Mouse (Mus musculus): Measurements from ENCODE around the gene Rhox1. TPM values are rescaled to one million over a fixed set of nuclear protein-coding genes. Genes with fewer than 3 reads are reported as not detected.
"Not testable (repeated sequence)": the region's sequence is repeated elsewhere in the genome, so short reads cannot be mapped to it uniquely, and the experiment has no call there.

Rhox1 gene
- polyA plus RNA-seq, 1 experiment = not detected

- Histone ChIP-seq H3K4me3 (ENCODE audit: insufficient read depth, poor library complexity, severe bottlenecking) (peak within 1 kb of the TSS; percentile 37), H3K79me3 (ENCODE audit: low read depth) (no peaks in the 10 kb centered on the region), H3K27me3 (ENCODE audit: control insufficient read depth, insufficient read depth, insufficient read length) (no peaks in the 10 kb centered on the region), H3ac (ENCODE audit: control insufficient read depth, insufficient read length, low read depth) (peak within 1 kb of the TSS; percentile 60), H3K79me2 (ENCODE audit: control insufficient read depth, insufficient read depth) (no peaks in the 10 kb centered on the region), H3K36me3 (ENCODE audit: control insufficient read depth, insufficient read depth) (no peaks in the 10 kb centered on the region)
- TF ChIP-seq CEBPB (IDR thresholded peaks at IDR 0.05; ENCODE audit: low read depth) = no peak
- TF ChIP-seq CTCF (IDR thresholded peaks at IDR 0.05; ENCODE audit: control insufficient read depth, insufficient read depth, insufficient read length) = no peak
- no peak for TF ChIP-seq FOSL1 (IDR thresholded peaks at IDR 0.05; ENCODE audit: insufficient read depth, low read length, poor library complexity, severe bottlenecking)
- no peak for TF ChIP-seq MYOG (IDR thresholded peaks at IDR 0.05; ENCODE audit: control insufficient read depth, extremely low read depth, insufficient read length)
- peak; percentile 34 for TF ChIP-seq MAX (IDR thresholded peaks at IDR 0.05)
These were observed 30.8 kb downstream of the Rhox1 start, which contains the start of the genes Ndufa1 and Rnf113a1 for GRCm38 (mm10) chrX:37191105-37191743. Ndufa1 (minus strand) TSS chrX:37191163. Rnf113a1 (plus strand) TSS chrX:37191245.

- Histone ChIP-seq H3K36me3 (ENCODE audit: control insufficient read depth, insufficient read depth) (no peaks in the 10 kb centered on the region), H3K79me3 (ENCODE audit: low read depth) (no peaks in the 10 kb centered on the region), H3K4me3 (ENCODE audit: insufficient read depth, poor library complexity, severe bottlenecking) (peak overlapping the region; percentile 37), H3K27me3 (ENCODE audit: control insufficient read depth, insufficient read depth, insufficient read length) (no peaks in the 10 kb centered on the region), H3K79me2 (ENCODE audit: control insufficient read depth, insufficient read depth) (no peaks in the 10 kb centered on the region), H3ac (ENCODE audit: control insufficient read depth, insufficient read length, low read depth) (peak overlapping the region; percentile 16)
- TF ChIP-seq CTCF (IDR thresholded peaks at IDR 0.05; ENCODE audit: control insufficient read depth, insufficient read depth, insufficient read length) = no peak
- no peak for TF ChIP-seq MYOD1 (IDR thresholded peaks at IDR 0.05; ENCODE audit: control insufficient read depth, insufficient read length, low read depth)
- no peak for TF ChIP-seq MYOG (IDR thresholded peaks at IDR 0.05; ENCODE audit: control insufficient read depth, extremely low read depth, insufficient read length)
- TF ChIP-seq FOSL1 (IDR thresholded peaks at IDR 0.05; ENCODE audit: insufficient read depth, low read length, poor library complexity, severe bottlenecking) = no peak
- no peak for TF ChIP-seq MAX (IDR thresholded peaks at IDR 0.05)
- TF ChIP-seq CEBPB (IDR thresholded peaks at IDR 0.05; ENCODE audit: low read depth) = no peak
- no peak for TF ChIP-seq USF1 (IDR thresholded peaks at IDR 0.05; ENCODE audit: low read depth)
These were observed 31.3 kb downstream of the Rhox1 start for GRCm38 (mm10) chrX:37190755-37191104.

GRCm38 (mm10) chrX:37184401-37184800 lies 37.7 kb downstream of the Rhox1 start:
- not testable (repeated sequence) for H3K27me3 ChIP-seq (ENCODE audit: control insufficient read depth, insufficient read depth, insufficient read length); H3K4me3 ChIP-seq (ENCODE audit: insufficient read depth, poor library complexity, severe bottlenecking); H3K36me3 ChIP-seq (ENCODE audit: control insufficient read depth, insufficient read depth); H3K79me2 ChIP-seq (ENCODE audit: control insufficient read depth, insufficient read depth); H3ac ChIP-seq (ENCODE audit: control insufficient read depth, insufficient read length, low read depth); H3K79me3 ChIP-seq (ENCODE audit: low read depth)

GRCm38 (mm10) chrX:37168742-37169141 lies 53.3 kb downstream of the Rhox1 start, which contains the start of gene Akap14:
Akap14 (minus strand) TSS chrX:37168842.
- no peaks in the 10 kb centered on the region for H3K79me2 ChIP-seq (ENCODE audit: control insufficient read depth, insufficient read depth)
- no peaks in the 10 kb centered on the region for H3K36me3 ChIP-seq (ENCODE audit: control insufficient read depth, insufficient read depth)
- no peaks in the 10 kb centered on the region for H3K79me3 ChIP-seq (ENCODE audit: low read depth)
- no peak within 1 kb of the TSS for H3ac ChIP-seq (ENCODE audit: control insufficient read depth, insufficient read length, low read depth)
- no peaks in the 10 kb centered on the region for H3K27me3 ChIP-seq (ENCODE audit: control insufficient read depth, insufficient read depth, insufficient read length)
- no peak for TF ChIP-seq MYOG (IDR thresholded peaks at IDR 0.05; ENCODE audit: control insufficient read depth, extremely low read depth, insufficient read length)
- no peak for TF ChIP-seq MAX (IDR thresholded peaks at IDR 0.05)
- no peak for TF ChIP-seq CEBPB (IDR thresholded peaks at IDR 0.05; ENCODE audit: low read depth)
- no peak for TF ChIP-seq MYOD1 (IDR thresholded peaks at IDR 0.05; ENCODE audit: control insufficient read depth, insufficient read length, low read depth)
- no peak for TF ChIP-seq CTCF (IDR thresholded peaks at IDR 0.05; ENCODE audit: control insufficient read depth, insufficient read depth, insufficient read length)
- no peak for TF ChIP-seq FOSL1 (IDR thresholded peaks at IDR 0.05; ENCODE audit: insufficient read depth, low read length, poor library complexity, severe bottlenecking)
- no peak for TF ChIP-seq USF1 (IDR thresholded peaks at IDR 0.05; ENCODE audit: low read depth)
- H3K4me3 ChIP-seq (ENCODE audit: insufficient read depth, poor library complexity, severe bottlenecking) = no peak within 1 kb of the TSS

GRCm38 (mm10) chrX:37167085-37167484 lies 55.0 kb downstream of the Rhox1 start:
- Histone ChIP-seq H3K27me3 (ENCODE audit: control insufficient read depth, insufficient read depth, insufficient read length) (no peaks in the 10 kb centered on the region), H3K36me3 (ENCODE audit: control insufficient read depth, insufficient read depth) (no peaks in the 10 kb centered on the region), H3ac (ENCODE audit: control insufficient read depth, insufficient read length, low read depth) (no peak overlapping the region), H3K79me3 (ENCODE audit: low read depth) (no peaks in the 10 kb centered on the region), H3K79me2 (ENCODE audit: control insufficient read depth, insufficient read depth) (no peaks in the 10 kb centered on the region), H3K4me3 (ENCODE audit: insufficient read depth, poor library complexity, severe bottlenecking) (no peak overlapping the region)
- no peak for TF ChIP-seq MYOD1 (IDR thresholded peaks at IDR 0.05; ENCODE audit: control insufficient read depth, insufficient read length, low read depth)
- no peak for TF ChIP-seq CTCF (IDR thresholded peaks at IDR 0.05; ENCODE audit: control insufficient read depth, insufficient read depth, insufficient read length)
- TF ChIP-seq USF1 (IDR thresholded peaks at IDR 0.05; ENCODE audit: low read depth) = no peak
- TF ChIP-seq CEBPB (IDR thresholded peaks at IDR 0.05; ENCODE audit: low read depth) = no peak
- no peak for TF ChIP-seq MAX (IDR thresholded peaks at IDR 0.05)
- no peak for TF ChIP-seq FOSL1 (IDR thresholded peaks at IDR 0.05; ENCODE audit: insufficient read depth, low read length, poor library complexity, severe bottlenecking)
- no peak for TF ChIP-seq MYOG (IDR thresholded peaks at IDR 0.05; ENCODE audit: control insufficient read depth, extremely low read depth, insufficient read length)

Other genes starting within 250 kb of the Rhox1 start
- 18.7 TPM for gene Sept6, start 230.5 kb downstream of the Rhox1 start, polyA plus RNA-seq (2012; fragmentation: generic; extraction: Trizol)
- not detected for gene Sowahd, start 173.4 kb downstream of the Rhox1 start, polyA plus RNA-seq (2012; fragmentation: generic; extraction: Trizol)
- 2,645 TPM for gene Rpl39, start 136.9 kb downstream of the Rhox1 start, polyA plus RNA-seq (2012; fragmentation: generic; extraction: Trizol)
- gene Upf3b, start 111.9 kb downstream of the Rhox1 start, polyA plus RNA-seq (2012; fragmentation: generic; extraction: Trizol) = 4.3 TPM
- 3.2 TPM for gene Nkap, start 95.5 kb downstream of the Rhox1 start, polyA plus RNA-seq (2012; fragmentation: generic; extraction: Trizol)
- 0.04 TPM for gene Akap14, start 53.4 kb downstream of the Rhox1 start, polyA plus RNA-seq (2012; fragmentation: generic; extraction: Trizol)
- 254 TPM for gene Ndufa1, start 31.1 kb downstream of the Rhox1 start, polyA plus RNA-seq (2012; fragmentation: generic; extraction: Trizol)
- gene Rnf113a1, start 31.0 kb downstream of the Rhox1 start, polyA plus RNA-seq (2012; fragmentation: generic; extraction: Trizol) = 4.5 TPM
- gene Gm9, start 11.2 kb downstream of the Rhox1 start, polyA plus RNA-seq (2012; fragmentation: generic; extraction: Trizol) = not detected
- not detected for gene Rhox2a, start 22.7 kb upstream of the Rhox1 start, polyA plus RNA-seq (2012; fragmentation: generic; extraction: Trizol)
- not detected for gene Rhox3a, start 27.7 kb upstream of the Rhox1 start, polyA plus RNA-seq (2012; fragmentation: generic; extraction: Trizol)
- gene Rhox4a, start 43.1 kb upstream of the Rhox1 start, polyA plus RNA-seq (2012; fragmentation: generic; extraction: Trizol) = not detected
- not detected for gene Rhox3a2, start 157.8 kb upstream of the Rhox1 start, polyA plus RNA-seq (2012; fragmentation: generic; extraction: Trizol)
- gene Rhox4a2, start 168.6 kb upstream of the Rhox1 start, polyA plus RNA-seq (2012; fragmentation: generic; extraction: Trizol) = not detected
- not detected for gene Rhox2b, start 189.8 kb upstream of the Rhox1 start, polyA plus RNA-seq (2012; fragmentation: generic; extraction: Trizol)
- gene Rhox4b, start 210.2 kb upstream of the Rhox1 start, polyA plus RNA-seq (2012; fragmentation: generic; extraction: Trizol) = not detected
- gene Rhox2c, start 231.4 kb upstream of the Rhox1 start, polyA plus RNA-seq (2012; fragmentation: generic; extraction: Trizol) = not detected
- not detected for gene Rhox3c, start 236.3 kb upstream of the Rhox1 start, polyA plus RNA-seq (2012; fragmentation: generic; extraction: Trizol)